Mouse (Mus musculus) hindbrain, embryonic 12.5 days (tissue): ENCODE results near the gene Aff1. TPM values are rescaled to one million over a fixed set of nuclear protein-coding genes. Genes with fewer than 3 reads are reported as not detected.

ENCODE experiments used
- ATAC-seq: fragments of 200-750 bp; cut with Nextera tagmentation; 2 replicates; pipeline ENCODE4 v1.8.0; 2017; ENCODE audit warnings: moderate TSS enrichment; ENCODE audit not compliant: low FRiP score
- H3K27ac ChIP-seq: fragments of 300-500 bp; sonication (generic); 2 replicates; pipeline ENCODE4 v1.5.1; 2016; ENCODE audit warnings: mild to moderate bottlenecking
- H3K27me3 ChIP-seq: fragments of 300-500 bp; sonication (generic); 2 replicates; pipeline ENCODE4 v1.6.1; 2016; ENCODE audit warnings: mild to moderate bottlenecking
- H3K36me3 ChIP-seq: fragments of 300-500 bp; sonication (generic); 2 replicates; pipeline ENCODE4 v1.6.1; 2016; ENCODE audit warnings: mild to moderate bottlenecking
- H3K4me1 ChIP-seq: fragments of 300-500 bp; sonication (generic); 2 replicates; pipeline ENCODE4 v1.6.1; 2016
- H3K4me2 ChIP-seq: fragments of 300-500 bp; sonication (generic); replicated peaks from 2 replicates; pipeline ENCODE4 v1.6.1; 2016; ENCODE audit warnings: mild to moderate bottlenecking
- H3K4me3 ChIP-seq: fragments of 300-500 bp; sonication (generic); 2 replicates; pipeline ENCODE4 v1.5.1; 2016; ENCODE audit warnings: mild to moderate bottlenecking
- H3K9ac ChIP-seq: fragments of 300-500 bp; sonication (generic); 2 replicates; pipeline ENCODE4 v1.6.1; 2016; ENCODE audit warnings: mild to moderate bottlenecking, moderate library complexity
- H3K9me3 ChIP-seq: fragments of 300-500 bp; sonication (generic); replicated peaks from 2 replicates; pipeline ENCODE4 v1.6.1; 2016; ENCODE audit warnings: mild to moderate bottlenecking
- WGBS: fragments of 180-500 bp; shearing (Covaris S2); methylation state at CpG from one replicate; pipeline ENCODE4 v1.1.7; 2016; 5-methylcytosine and 5-hydroxymethylcytosine counted together
- polyA plus RNA-seq: library from polyadenylated mRNA; unstranded; fragments of >200 nt; fragmentation: Nextera tagmentation; extraction: Ambion mirVana; gene quantifications from 2 replicates; pipeline ENCODE4 v1.2.1, GENCODE M21; 2016

Gene Aff1
- polyA plus RNA-seq, 1 experiment from 2014 or later = 5.4 TPM

DNA sequence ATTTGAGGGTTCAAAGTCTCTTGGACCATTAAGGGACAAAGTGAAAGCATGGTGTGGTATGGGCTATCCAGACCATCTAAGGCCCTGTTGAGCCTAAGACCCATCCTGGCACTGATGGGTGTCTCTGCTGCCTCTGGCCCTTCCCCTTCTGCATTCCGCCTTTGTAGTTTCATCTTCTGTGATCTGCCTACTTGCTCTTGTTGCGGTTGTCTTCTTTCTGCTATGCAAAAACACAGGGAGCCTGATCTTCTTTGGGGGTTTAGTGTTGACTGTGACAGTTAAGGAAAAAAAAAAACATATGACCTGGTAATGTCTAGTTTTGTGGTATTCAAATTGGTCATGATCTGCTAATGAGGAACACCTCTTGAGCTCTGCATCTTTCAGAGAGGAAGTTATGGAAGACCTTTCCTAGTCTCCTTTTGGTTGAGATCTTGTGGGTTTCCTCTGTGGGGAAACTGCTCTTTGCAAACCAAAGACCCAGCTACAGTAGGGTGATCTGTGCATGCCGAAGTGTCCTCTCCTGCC lies 54.4 kb downstream of the Aff1 start:
- Histone ChIP-seq H3K36me3 (no peaks in the 10 kb centered on the region), H3K4me1 (no peaks in the 10 kb centered on the region), H3K9ac (no peak overlapping the region), H3K27ac (no peak overlapping the region), H3K4me3 (no peak overlapping the region), H3K27me3 (no peaks in the 10 kb centered on the region), H3K9me3 (peaks cover 4% of the 10 kb centered on the region; the same call in 1 of the 2 replicates), H3K4me2 (no peak overlapping the region)
- WGBS = 96% methylated on average over 3 of the region's 3 CpGs
- no peak for ATAC-seq

DNA sequence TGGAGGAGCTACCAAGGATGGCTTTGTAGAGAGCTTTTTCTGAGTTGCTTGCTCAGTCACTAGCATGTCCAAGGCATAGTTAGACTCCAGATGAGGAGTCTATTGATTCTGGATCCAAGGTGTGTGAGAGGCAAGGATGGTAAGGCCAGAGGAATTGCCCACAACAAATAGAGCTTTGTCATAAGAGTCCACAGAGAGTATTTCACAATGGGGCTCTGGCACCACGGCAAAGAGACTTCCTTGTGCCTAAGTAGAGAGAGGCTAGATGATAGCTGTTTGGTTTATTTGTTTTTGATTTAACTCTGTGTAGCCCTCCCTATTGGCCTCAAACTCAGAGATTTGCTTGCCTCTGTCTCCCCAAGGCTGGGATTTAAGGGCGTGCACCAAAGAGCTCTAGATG lies 54.9 kb downstream of the Aff1 start:
- Histone ChIP-seq H3K27ac (no peak overlapping the region), H3K27me3 (no peaks in the 10 kb centered on the region), H3K4me2 (no peak overlapping the region), H3K36me3 (no peaks in the 10 kb centered on the region), H3K4me3 (no peak overlapping the region), H3K9me3 (peaks cover 4% of the 10 kb centered on the region; the same call in 1 of the 2 replicates), H3K9ac (no peak overlapping the region), H3K4me1 (no peaks in the 10 kb centered on the region)
- 89% methylated on average over 2 of the region's 2 CpGs for WGBS
- ATAC-seq = no peak

DNA sequence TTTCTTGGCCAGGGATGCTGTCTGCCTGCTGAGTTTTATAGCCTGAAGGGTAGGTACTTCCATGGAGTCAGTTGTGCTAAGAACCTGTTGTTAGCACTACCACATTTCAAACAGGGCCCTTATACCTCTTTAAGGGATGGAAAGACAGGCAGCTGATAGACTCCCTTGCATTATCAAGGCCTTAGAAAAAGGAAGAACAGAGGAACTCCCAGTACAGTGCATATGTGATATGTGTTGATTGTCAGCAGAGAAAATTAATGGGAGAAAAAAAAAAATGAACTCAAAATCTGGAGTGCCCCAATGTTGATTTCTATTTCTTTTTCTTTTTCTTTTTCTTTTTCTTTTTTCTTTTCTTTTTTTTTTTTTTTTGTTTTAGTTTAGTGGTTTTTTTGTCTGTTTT lies 56.2 kb downstream of the Aff1 start:
- Histone ChIP-seq H3K9me3 (peaks cover 4% of the 10 kb centered on the region; the same call in 1 of the 2 replicates), H3K9ac (no peak overlapping the region), H3K27me3 (no peaks in the 10 kb centered on the region), H3K4me3 (no peak overlapping the region), H3K36me3 (no peaks in the 10 kb centered on the region), H3K4me2 (no peak overlapping the region), H3K27ac (no peak overlapping the region), H3K4me1 (peaks cover 9% of the 10 kb centered on the region; the same call in 1 of the 2 replicates)
- ATAC-seq = no peak

DNA sequence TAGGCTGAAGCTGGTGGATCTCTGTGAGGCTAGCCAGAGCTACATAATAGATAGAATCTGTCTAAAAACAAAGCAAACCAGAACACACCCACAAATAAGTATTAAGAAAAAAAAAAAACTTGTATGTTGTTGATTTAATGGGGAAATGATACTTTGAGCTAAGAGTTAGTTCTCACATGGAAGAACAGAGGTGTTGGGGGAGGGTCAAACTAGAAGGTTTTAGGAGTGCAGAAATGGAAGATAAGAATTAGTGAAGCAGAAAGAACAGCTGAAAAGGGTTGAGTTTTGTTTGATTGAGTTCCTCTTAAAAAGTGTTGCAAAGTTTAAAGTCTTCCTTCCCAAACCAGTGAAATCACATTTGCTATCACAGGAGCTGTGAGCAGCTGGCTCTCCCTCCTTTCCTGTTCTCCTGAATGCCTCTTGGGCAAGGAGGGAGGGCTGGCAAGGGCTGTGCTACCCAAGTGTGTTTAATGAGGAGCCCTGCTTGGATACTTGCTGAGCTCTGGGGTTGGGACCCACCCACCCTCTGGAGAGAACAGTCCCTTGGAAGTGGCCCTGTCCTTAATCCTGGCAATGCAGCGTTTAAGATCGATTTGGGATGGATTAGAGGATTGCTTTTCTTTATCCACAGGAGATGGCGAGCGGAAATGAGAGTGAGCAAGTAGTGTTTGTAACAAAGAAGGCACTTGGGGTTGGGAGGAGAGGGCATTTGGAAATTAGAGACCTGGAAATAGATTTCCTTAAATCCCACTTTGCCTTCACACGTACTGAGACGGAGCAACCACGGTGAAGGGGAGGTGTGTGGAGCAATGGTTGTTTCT lies 57.5 kb downstream of the Aff1 start:
- Histone ChIP-seq H3K27ac (no peak overlapping the region), H3K4me2 (no peak overlapping the region), H3K36me3 (no peaks in the 10 kb centered on the region), H3K9ac (no peak overlapping the region), H3K27me3 (no peaks in the 10 kb centered on the region), H3K4me3 (no peak overlapping the region), H3K4me1 (peaks cover 9% of the 10 kb centered on the region; the same call in 1 of the 2 replicates), H3K9me3 (peaks cover 4% of the 10 kb centered on the region; the same call in 1 of the 2 replicates)
- WGBS = 57% methylated on average over 7 of the region's 7 CpGs
- no peak for ATAC-seq

DNA sequence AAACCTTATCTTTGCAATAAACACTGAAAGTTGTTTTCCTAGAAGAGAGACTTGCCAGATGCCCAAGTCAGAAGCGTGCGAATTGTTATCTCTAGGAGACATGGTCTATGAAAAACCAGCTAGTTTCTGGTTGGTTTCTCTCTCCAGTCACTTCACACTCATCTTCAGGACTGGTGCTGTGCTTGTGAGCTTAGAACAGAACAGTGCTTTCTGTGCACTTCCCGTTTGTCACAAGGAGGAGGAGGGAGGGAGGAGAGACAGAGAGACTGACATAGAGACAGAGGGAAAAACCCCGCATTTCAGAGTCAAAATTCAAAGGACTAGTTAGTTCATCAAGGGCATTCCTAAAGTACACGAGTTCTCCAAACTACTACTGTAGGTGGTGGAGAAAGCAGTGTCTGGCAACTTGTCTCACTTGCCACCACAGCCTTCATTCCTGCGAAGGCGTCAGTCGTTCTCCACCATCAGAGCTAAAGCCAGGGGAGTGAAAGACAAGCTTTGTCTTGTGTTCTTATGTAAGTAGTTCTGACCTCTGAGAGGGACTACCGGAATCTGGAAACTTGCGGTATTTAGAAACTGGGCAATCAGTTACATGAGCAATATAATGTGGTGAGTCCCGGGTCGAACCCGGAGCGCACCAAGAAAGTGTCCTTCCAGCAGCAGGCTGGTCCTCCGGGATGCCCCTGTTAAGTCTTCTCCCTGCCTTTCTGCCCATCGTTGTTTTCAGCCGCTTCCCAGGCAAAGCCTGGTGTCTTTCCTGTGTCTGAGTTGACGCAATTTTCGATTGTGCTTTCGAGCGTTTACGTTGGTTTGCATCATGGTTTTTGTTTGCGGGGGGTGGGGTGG lies 60.7 kb downstream of the Aff1 start:
- peak overlapping the region; percentile 79 for H3K9ac ChIP-seq
- peak overlapping the region; percentile 72 for H3K4me2 ChIP-seq
- 4% methylated on average over 23 of the region's 23 CpGs for WGBS
- peaks cover 9% of the 10 kb centered on the region; the same call in 1 of the 2 replicates for H3K4me1 ChIP-seq
- H3K27ac ChIP-seq = peak overlapping the region; percentile 90; the same call in 1 of the 2 replicates
- no peaks in the 10 kb centered on the region for H3K27me3 ChIP-seq
- H3K36me3 ChIP-seq = no peaks in the 10 kb centered on the region
- no peak for ATAC-seq
- H3K9me3 ChIP-seq = no peaks in the 10 kb centered on the region
- peak overlapping the region; percentile 66 for H3K4me3 ChIP-seq

DNA sequence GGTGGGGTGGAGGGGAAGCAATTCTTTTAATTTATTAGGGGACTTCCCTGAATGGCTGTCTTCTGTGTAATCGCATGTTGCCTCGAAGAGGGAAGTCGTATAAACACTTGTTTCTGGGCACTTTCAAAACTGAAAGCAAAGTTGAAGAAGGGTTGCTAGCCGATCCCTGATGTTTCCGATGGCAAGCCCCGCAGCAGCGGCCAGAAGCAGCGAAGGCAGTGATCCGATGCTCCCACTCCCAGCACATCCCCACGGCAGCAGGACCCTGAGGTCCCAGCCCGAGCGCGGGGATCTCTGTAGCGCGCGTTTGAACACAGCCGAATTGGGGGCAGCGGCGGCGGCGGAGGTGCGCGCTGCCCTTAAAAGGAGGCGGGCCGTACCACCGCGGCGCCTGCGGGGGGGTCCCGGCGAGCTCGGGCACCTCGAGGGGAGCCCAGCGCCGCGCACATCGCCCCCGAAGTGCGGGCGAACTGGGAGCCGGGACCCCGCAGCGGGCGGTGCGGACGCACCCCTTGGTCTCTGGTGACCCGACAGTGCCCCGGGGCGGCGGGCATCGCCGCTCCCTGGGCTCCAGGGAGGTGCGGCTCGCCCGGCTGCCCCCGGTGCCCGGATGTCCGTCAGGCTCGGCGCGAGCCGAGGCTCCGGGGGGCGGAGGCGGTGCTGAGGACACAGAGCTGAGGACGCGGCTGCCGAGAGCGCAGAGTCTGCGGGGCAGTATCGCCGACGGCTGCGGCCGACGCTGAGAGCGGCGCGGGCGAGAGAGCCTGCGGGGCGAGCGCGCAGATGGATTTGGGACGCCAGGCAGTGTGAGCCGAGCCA lies 61.5 kb downstream of the Aff1 start:
- peaks cover 9% of the 10 kb centered on the region; the same call in 1 of the 2 replicates for H3K4me1 ChIP-seq
- H3K27ac ChIP-seq = peak overlapping the region; percentile 90
- peak overlapping the region; percentile 79 for H3K9ac ChIP-seq
- H3K36me3 ChIP-seq = no peaks in the 10 kb centered on the region
- peak overlapping the region; percentile 66 for H3K4me3 ChIP-seq
- no peaks in the 10 kb centered on the region for H3K27me3 ChIP-seq
- H3K4me2 ChIP-seq = peak overlapping the region; percentile 72
- peak; percentile 95 for ATAC-seq
- no peaks in the 10 kb centered on the region for H3K9me3 ChIP-seq
- under 1% methylated on average over 84 of the region's 86 CpGs for WGBS

DNA sequence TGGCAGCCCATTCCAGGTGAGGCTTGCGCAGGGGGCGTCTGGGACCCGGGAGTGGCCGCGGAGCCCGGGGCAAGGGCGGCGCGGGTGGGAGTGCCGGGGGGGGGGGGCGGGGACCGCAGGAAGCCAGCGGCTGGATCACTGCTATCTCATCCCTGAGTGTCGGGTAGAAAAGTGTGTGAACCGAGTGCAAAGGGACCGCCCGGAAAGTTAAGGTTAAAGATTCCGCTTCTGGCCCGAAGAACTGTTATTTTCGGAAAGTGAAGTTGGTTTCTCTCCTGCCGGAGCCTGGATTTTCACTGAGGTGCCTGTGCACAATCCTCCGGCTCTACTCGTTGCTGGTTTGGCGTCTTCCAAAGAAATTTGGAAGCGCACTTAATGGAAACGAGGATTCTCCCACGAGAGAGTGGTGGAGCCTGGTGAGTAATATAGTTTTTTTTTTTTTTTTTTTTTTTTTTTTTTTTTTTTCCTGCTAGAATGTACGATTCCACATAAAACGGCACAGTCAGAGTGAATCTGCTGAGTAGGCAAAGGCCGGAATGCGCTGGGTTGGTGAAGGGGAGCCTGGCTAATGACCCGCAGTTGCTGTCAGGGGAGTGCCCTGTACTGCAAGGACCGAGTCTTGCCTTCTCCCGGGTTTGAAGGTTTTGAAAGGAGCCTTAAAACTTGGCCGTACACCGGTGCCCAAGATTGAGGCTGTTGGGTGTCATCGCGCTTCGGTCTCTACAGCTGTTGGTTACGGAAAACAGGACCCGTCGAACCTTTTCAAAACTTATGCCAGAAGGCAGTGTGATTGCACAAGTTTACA lies 62.4 kb downstream of the Aff1 start:
- ATAC-seq = no peak
- H3K27me3 ChIP-seq = no peaks in the 10 kb centered on the region
- peak overlapping the region; percentile 72 for H3K4me2 ChIP-seq
- WGBS = 2% methylated on average over 37 of the region's 42 CpGs
- peak overlapping the region; percentile 79 for H3K9ac ChIP-seq
- H3K4me1 ChIP-seq = peaks cover 9% of the 10 kb centered on the region; the same call in 1 of the 2 replicates
- H3K36me3 ChIP-seq = no peaks in the 10 kb centered on the region
- no peaks in the 10 kb centered on the region for H3K9me3 ChIP-seq
- peak overlapping the region; percentile 66 for H3K4me3 ChIP-seq
- peak overlapping the region; percentile 90 for H3K27ac ChIP-seq

DNA sequence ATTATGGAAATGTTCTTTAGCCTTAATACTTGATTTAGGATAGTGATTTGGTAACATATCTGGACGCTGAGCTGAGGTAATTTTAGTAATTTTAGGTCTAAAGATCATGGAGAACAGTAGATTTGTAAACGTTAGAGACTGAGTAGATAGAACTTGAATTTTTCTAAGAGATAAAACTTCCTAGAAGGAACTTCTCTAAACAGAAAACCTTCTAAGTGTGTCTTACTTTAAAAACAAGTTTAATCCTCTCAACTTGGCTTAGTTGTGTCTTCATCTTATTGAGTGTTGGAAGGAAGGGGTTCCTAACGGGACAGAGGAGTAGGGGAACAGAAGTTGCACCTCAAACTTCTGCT lies 62.9 kb downstream of the Aff1 start:
- Histone ChIP-seq H3K4me1 (peaks cover 12% of the 10 kb centered on the region), H3K4me2 (peak overlapping the region; percentile 72), H3K27ac (no peak overlapping the region), H3K9ac (no peak overlapping the region), H3K4me3 (peak overlapping the region; percentile 66), H3K36me3 (no peaks in the 10 kb centered on the region), H3K9me3 (no peaks in the 10 kb centered on the region), H3K27me3 (no peaks in the 10 kb centered on the region)
- ATAC-seq = no peak
- WGBS = 47% methylated on average over 3 of the region's 3 CpGs

DNA sequence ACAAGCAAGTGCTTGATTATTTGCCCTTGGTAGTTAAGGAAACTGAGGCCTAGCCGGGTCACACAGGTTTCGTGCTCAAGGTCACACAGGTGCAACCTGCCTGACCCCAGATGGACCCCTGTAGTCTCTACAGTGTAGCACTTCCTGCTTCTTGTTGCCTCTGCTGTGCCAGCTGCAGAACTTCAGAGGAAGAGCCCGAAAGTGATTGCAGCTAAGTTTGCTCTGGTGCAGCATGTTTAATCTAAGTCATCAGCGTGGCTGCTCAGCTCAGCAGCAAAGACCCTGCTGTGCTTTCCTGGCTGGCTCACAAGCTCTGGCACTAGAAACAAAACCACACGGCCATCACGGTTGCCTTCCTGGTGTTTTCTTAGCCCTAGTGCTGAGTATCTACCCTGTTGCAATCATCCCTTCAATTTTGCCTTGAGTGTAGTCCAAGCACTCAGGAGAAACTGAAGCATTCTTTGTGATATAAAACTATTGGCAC lies 64.1 kb downstream of the Aff1 start:
- 48% methylated on average over 6 of the region's 6 CpGs for WGBS
- ATAC-seq = no peak
- peaks cover 21% of the 10 kb centered on the region for H3K4me1 ChIP-seq
- H3K4me3 ChIP-seq = no peak overlapping the region
- H3K27ac ChIP-seq = no peak overlapping the region
- no peak overlapping the region for H3K9ac ChIP-seq
- H3K9me3 ChIP-seq = no peaks in the 10 kb centered on the region
- H3K27me3 ChIP-seq = no peaks in the 10 kb centered on the region
- no peak overlapping the region for H3K4me2 ChIP-seq
- no peaks in the 10 kb centered on the region for H3K36me3 ChIP-seq

DNA sequence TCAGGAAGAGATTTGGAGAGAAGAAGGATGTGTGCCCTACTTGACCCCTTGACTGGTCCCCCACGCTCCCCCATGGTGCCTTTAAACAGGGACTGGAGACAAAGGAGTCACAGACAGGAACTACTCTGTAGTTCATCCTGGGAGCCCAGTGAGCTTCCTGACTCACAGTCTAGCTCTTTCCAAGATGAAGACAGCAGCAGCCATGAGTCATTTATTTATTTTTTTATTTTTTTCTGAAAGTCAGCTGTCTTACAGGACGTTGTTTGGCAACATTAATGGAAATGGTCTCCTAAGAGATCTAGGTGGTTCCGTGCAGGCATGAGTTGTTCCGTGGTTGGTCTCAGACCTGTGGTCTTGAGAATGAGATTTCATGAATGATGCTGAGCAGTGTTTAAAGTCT lies 66.3 kb downstream of the Aff1 start:
- Histone ChIP-seq H3K36me3 (no peaks in the 10 kb centered on the region), H3K27me3 (no peaks in the 10 kb centered on the region), H3K4me2 (no peak overlapping the region), H3K9me3 (no peaks in the 10 kb centered on the region), H3K27ac (no peak overlapping the region), H3K4me3 (no peak overlapping the region), H3K4me1 (peaks cover 13% of the 10 kb centered on the region), H3K9ac (no peak overlapping the region)
- no peak for ATAC-seq
- WGBS = 72% methylated on average over 4 of the region's 4 CpGs
